Mouse (Mus musculus) bone marrow, adult 2 months (tissue): ENCODE measurements around the gene Foxp2. TPM values are rescaled to one million over a fixed set of nuclear protein-coding genes. Genes with fewer than 3 reads are reported as not detected.

ENCODE experiments used
- H3K27ac ChIP-seq: fragments of 200-500 bp; 2 replicates; pipeline ENCODE4 v1.5.1; 2012; ENCODE audit warnings: low read depth, mild to moderate bottlenecking, control low read depth, inconsistent platforms, low read length; ENCODE audit not compliant: control insufficient read depth, poor library complexity, insufficient read depth
- H3K4me1 ChIP-seq: fragments of 200-500 bp; 2 replicates; pipeline ENCODE4 v1.6.1; 2011; ENCODE audit warnings: low read length; ENCODE audit not compliant: control insufficient read depth, insufficient read depth
- H3K4me3 ChIP-seq: fragments of 200-500 bp; replicated peaks from 2 replicates; pipeline ENCODE3; 2011; ENCODE audit warnings: mild to moderate bottlenecking, low read depth, low read length, control low read depth; ENCODE audit not compliant: control insufficient read depth
- CTCF ChIP-seq: fragments of 200-500 bp; IDR thresholded peaks from 2 replicates; pipeline ENCODE4 v1.5.1; 2011; ENCODE audit warnings: low read length, control low read depth; ENCODE audit not compliant: control insufficient read depth, insufficient read depth
- POLR2A ChIP-seq: fragments of 200-500 bp; IDR thresholded peaks from 2 replicates; pipeline ENCODE4 v1.6.1; 2011; ENCODE audit warnings: low read depth, mild to moderate bottlenecking, control low read depth, low read length, borderline replicate concordance; ENCODE audit not compliant: control insufficient read depth
- WGBS: fragments of 180-500 bp; shearing (Covaris S2); methylation state at CpG from one replicate; pipeline ENCODE4 v1.1.7; 2018; 5-methylcytosine and 5-hydroxymethylcytosine counted together
- polyA plus RNA-seq: library from polyadenylated mRNA; stranded (reverse); fragments of >200 nt; gene quantifications from 2 replicates; pipeline ENCODE4 v1.2.4, GENCODE M21; 2011; ENCODE audit warnings: low replicate concordance; ENCODE audit not compliant: missing spikeins, insufficient read depth, insufficient read length

Gene Foxp2
- polyA plus RNA-seq, 1 experiment, result 5.3 TPM

DNA sequence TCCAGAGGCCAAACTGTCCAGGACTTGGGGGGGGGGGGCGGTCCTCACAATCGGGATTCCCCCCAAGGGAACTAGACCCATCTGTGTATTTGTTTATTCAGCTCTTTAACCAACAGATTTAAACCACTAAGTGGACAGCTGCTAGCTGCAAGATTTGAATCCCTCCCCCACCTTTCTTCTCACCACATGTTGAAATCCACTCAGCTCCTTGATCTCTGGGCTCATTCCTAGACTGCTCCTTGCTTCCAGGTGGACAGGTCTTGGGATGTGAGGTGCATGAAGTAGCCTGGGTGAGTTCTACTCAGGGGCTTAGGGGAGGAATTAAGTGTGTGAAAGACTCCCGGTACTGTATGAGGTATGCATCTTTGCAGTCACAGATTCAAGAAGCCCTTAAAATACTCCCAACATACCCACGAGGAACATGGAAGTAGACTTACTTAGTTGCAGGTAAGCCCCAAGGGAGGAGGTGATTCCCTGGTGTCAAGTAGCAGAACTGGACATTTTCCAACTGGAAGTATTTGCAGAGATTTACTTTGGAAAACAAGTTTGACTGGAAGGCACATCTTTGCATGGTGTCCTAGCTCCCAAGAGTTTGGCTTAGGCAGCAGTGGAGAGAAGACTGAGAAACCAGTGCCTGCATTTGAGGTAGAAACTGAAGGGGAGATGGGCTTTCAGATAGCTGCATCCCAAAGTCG, 2.3 kb downstream of the Foxp2 start:
- 32% methylated on average over 5 of the region's 5 CpGs for WGBS
- H3K27ac ChIP-seq, result no peak overlapping the region
- TF ChIP-seq CTCF, result no peak
- TF ChIP-seq POLR2A, result no peak
- no peak overlapping the region for H3K4me3 ChIP-seq
- H3K4me1 ChIP-seq, result no peaks in the 10 kb centered on the region

DNA sequence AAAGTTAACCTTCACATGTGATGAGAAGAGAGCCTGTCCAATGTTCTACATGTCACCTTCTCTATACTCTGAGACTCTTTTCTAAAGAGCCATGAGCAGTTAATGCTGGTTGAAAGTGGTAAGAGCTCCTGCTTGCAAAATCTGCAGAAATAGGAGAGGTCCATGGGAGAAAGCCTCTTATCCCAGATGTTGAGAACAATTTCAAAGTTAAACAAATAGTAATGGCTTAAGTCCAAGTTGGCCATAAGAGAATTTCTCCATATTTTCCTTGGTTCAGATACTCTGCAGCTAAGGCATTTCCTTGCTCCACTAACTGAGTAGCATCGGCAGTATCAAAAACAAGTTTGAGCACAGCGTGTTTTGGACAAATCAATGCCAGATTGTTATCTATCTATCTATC, 13.9 kb downstream of the Foxp2 start:
- Histone ChIP-seq H3K4me3 (no peak overlapping the region), H3K27ac (no peak overlapping the region), H3K4me1 (no peaks in the 10 kb centered on the region)
- WGBS, result 88% methylated on average over 2 of the region's 2 CpGs
- TF ChIP-seq CTCF (no peak), POLR2A (no peak)

GRCm38 (mm10) chr6:14922704-14923103, 21.6 kb downstream of the Foxp2 start:
- TF ChIP-seq CTCF (no peak), POLR2A (no peak)
- Histone ChIP-seq H3K4me3 (no peak overlapping the region), H3K27ac (no peak overlapping the region), H3K4me1 (no peaks in the 10 kb centered on the region)

DNA sequence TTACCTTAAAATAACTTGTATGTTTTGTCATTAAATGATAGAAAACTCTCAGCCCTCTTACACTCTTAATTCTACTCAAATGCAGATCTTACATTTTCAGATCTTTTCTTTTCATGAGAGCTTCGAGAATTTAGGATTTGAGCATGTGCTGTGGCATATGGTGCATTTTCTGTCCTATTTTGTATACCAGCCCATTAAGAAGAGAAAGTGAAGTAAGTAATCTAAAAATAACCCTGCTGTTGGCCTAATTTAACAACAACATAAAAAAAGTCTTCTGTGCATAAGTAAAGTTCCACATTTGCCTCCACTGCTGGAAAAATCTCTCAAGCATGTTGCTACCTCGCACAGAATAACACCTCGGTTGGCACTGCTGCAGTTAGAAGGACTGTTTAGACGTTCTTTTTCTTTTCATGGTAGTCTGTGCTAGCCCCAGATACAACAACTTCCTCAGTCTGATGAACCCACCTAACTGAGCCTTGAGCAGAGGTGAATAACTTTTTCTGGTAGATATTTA, 23.9 kb downstream of the Foxp2 start:
- TF ChIP-seq POLR2A (no peak), CTCF (no peak)
- H3K4me1 ChIP-seq, result no peaks in the 10 kb centered on the region
- H3K4me3 ChIP-seq, result no peak overlapping the region
- WGBS, result 66% methylated on average over 4 of the region's 4 CpGs
- no peak overlapping the region for H3K27ac ChIP-seq

DNA sequence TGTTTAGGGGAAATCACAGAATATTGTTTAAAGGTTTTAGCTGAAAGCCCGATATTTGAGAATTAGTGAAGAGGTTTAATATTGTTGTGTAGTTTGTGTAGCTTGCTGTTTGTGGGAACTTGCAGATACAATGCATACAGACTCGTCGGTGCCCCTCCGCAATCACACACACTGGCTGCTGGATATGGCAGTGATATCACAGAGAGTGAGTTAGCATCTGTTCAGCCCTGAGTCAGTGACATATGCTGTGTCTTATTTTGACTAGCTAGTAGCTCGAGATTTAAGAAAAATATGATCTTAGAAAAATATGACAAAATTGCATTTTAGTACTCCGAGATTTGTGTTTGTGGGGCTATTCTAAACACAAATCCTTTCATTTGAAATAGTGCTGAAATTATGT, 49.9 kb downstream of the Foxp2 start:
- Histone ChIP-seq H3K4me3 (no peak overlapping the region), H3K27ac (no peak overlapping the region), H3K4me1 (no peaks in the 10 kb centered on the region)
- WGBS, result 77% methylated on average over 6 of the region's 6 CpGs
- TF ChIP-seq POLR2A (no peak), CTCF (no peak)

DNA sequence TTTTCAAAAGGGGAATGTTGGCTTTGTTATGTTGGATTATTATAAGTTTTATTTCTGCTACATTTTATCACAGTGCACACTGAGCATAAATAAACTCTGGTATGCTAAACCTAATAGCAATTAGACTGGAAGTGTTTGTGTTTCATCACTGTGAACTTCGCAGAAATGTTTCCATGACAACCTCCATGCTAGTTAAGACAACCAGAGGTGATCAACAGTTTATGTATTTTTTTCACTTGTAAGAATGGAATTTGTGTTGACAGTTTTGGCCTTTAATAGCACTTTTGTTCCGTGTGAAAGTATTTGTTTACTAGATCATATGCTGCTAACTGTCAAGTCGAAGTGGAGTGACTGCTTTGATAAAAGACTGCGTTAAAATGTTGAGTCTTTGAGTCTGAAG, 51.6 kb downstream of the Foxp2 start:
- no peaks in the 10 kb centered on the region for H3K4me1 ChIP-seq
- WGBS, result 71% methylated on average over 4 of the region's 4 CpGs
- no peak overlapping the region for H3K27ac ChIP-seq
- H3K4me3 ChIP-seq, result no peak overlapping the region
- TF ChIP-seq POLR2A, result no peak
- TF ChIP-seq CTCF, result no peak

DNA sequence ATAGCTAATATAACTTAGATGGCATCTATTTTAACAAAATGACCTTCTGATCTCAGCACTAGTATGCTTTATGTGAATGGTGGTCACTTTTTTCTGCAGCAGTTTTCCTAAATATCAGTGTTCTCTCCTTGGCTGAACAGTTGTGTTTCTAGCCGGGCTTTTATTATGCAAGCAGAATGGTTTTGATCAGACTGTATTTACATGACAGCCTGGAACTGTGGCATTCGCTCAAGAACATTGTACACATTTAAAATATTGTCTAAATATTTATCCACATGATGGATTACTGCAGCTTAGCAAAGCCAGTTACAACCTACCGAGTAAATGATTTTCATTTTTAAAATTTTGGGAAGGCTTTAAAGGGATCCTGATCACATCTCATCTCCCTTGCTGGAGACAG, 75.9 kb downstream of the Foxp2 start:
- no peak overlapping the region for H3K4me3 ChIP-seq
- no peak for TF ChIP-seq CTCF
- no peak for TF ChIP-seq POLR2A
- WGBS, result 79% methylated on average over 3 of the region's 3 CpGs
- H3K4me1 ChIP-seq, result no peaks in the 10 kb centered on the region
- no peak overlapping the region for H3K27ac ChIP-seq

DNA sequence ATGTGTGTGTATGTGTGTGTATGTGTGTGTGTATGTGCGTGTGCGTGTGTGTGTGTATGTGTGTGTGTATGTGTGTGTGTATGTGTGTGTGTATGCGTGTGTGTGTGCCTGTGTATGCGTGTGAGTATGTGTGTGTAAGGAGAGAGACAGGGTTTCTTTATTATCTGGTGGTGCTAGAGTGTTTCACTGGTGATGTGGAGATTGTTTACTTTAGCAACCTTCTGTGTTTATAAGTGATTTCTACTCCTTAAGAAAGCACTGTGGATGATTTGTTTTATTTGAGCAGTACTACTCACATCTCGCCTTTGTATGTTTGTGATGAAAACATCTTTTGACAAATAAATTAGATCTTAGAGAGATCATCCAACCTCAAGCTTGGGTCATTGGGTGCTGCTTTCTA, 77.1 kb downstream of the Foxp2 start:
- Histone ChIP-seq H3K4me3 (no peak overlapping the region), H3K27ac (no peak overlapping the region), H3K4me1 (no peaks in the 10 kb centered on the region)
- TF ChIP-seq POLR2A (no peak), CTCF (no peak)
- WGBS, result 82% methylated on average over 5 of the region's 5 CpGs

- Histone ChIP-seq H3K4me1 (no peaks in the 10 kb centered on the region), H3K4me3 (no peak overlapping the region), H3K27ac (no peak overlapping the region)
- 66% methylated on average over 1 of the region's 1 CpGs for WGBS
- TF ChIP-seq POLR2A, result no peak
- TF ChIP-seq CTCF, result no peak
Measured at GRCm38 (mm10) chr6:15008113-15008512, 107.0 kb downstream of the Foxp2 start.
